ENCODE assay signal across 7 mouse cellular contexts in genomic region chr8:70893656-70894384, GRCm38 (mm10). TPM values are rescaled to one million over a fixed set of nuclear protein-coding genes. Genes with fewer than 3 reads are reported as not detected.
A peak's percentile ranks its signal among the peaks of the same experiment; 100 is the strongest.
DNase-seq lines count a peak whose midpoint lies in the region; TF ChIP-seq lines count a peak whose summit lies in the region.

No protein-coding gene starts in this region.

- 39% methylated on average over 12 of the region's 12 CpGs for WGBS in lung, adult 2 months

- peak; percentile 49; the same call in 1 of the 2 replicates for TF ChIP-seq POLR2A in bone marrow macrophage, adult 2 months (IDR thresholded peaks at IDR 0.05; ENCODE audit: borderline replicate concordance, low read depth, low read length)
- 0 out of 2 replicates have a peak, but pooled peaks have one; percentile 10 for TF ChIP-seq POLR2A in lung, adult 2 months (IDR thresholded peaks at IDR 0.05; ENCODE audit: borderline replicate concordance, extremely low read depth, low read depth, low read length)

- no peak overlapping the region for H3K27ac ChIP-seq in bone marrow macrophage, adult 2 months (ENCODE audit: insufficient read depth, low read depth, low read length)

- no peak overlapping the region for H3K4me3 ChIP-seq in bone marrow macrophage, adult 2 months (ENCODE audit: insufficient read depth, low read length)
- H3K4me3 ChIP-seq in lung, adult 2 months (replicated peaks; ENCODE audit: extremely low read depth, low read depth, low read length) = no peak overlapping the region

- peak; percentile 87 for TF ChIP-seq CTCF in bone marrow macrophage, adult 2 months (IDR thresholded peaks at IDR 0.05; ENCODE audit: low read depth, low read length)
- TF ChIP-seq CTCF in lung, adult 2 months (IDR thresholded peaks at IDR 0.05; ENCODE audit: insufficient read depth, low read length) = peak; percentile 68

- DNase-seq in urinary bladder, postnatal 14 days (ENCODE audit: low spot score) = peak; percentile 80
- DNase-seq in urinary bladder, adult 18-20 months (ENCODE audit: low spot score in 2 of 2) = no peak
- peak; percentile 88 for DNase-seq in forelimb bud, embryonic 11.5 days (ENCODE audit: low read depth, low spot score)
- peak; percentile 77 for DNase-seq in kidney, adult 9 months
- DNase-seq in lung, adult 2 months = no peak
- DNase-seq in retina, postnatal 7 days (ENCODE audit: low read depth, low spot score) = peak; percentile 53

- H3K4me1 ChIP-seq in bone marrow macrophage, adult 2 months (ENCODE audit: control insufficient read depth, insufficient read depth, low read length) = peaks cover 5% of the 10 kb centered on the region; the same call in 1 of the 2 replicates
- peaks cover 3% of the 10 kb centered on the region for H3K4me1 ChIP-seq in lung, adult 2 months (ENCODE audit: control insufficient read depth, insufficient read depth, low read length)

RNA-seq across cellular contexts. Expression of gene Slc5a5, which starts 1.3 kb away (rescaled TPM):
- not detected in 2 replicates for polyA plus RNA-seq in bone marrow macrophage, adult 2 months (2012; ENCODE audit: insufficient read depth, insufficient read length, missing spikeins)
- 0.71 and 1.3 TPM in 2 replicates for polyA plus RNA-seq in lung, adult 2 months (2012; rRNA removed)

RNA-seq across cellular contexts. Expression of gene Rpl18a, which starts 3.4 kb away (rescaled TPM):
- 1,719 and 1,824 TPM in 2 replicates for polyA plus RNA-seq in bone marrow macrophage, adult 2 months (2012; ENCODE audit: insufficient read depth, insufficient read length, missing spikeins)
- 3,384 and 4,193 TPM in 2 replicates for polyA plus RNA-seq in lung, adult 2 months (2012; rRNA removed)

RNA-seq across cellular contexts. Expression of gene Map1s, which starts 11.9 kb away (rescaled TPM):
- polyA plus RNA-seq in bone marrow macrophage, adult 2 months (2012; ENCODE audit: insufficient read depth, insufficient read length, missing spikeins) = 37.3 and 44.2 TPM in 2 replicates
- polyA plus RNA-seq in lung, adult 2 months (2012; rRNA removed) = 58.4 and 68.0 TPM in 2 replicates

RNA-seq across cellular contexts. Expression of gene Ccdc124, which starts 20.1 kb away (rescaled TPM):
- polyA plus RNA-seq in bone marrow macrophage, adult 2 months (2012; ENCODE audit: insufficient read depth, insufficient read length, missing spikeins) = 35.6 and 39.9 TPM in 2 replicates
- polyA plus RNA-seq in lung, adult 2 months (2012; rRNA removed) = 43.8 and 48.0 TPM in 2 replicates

RNA-seq across cellular contexts. Expression of gene Kcnn1, which starts 30.8 kb away (rescaled TPM):
- 0.99 and 1.8 TPM in 2 replicates for polyA plus RNA-seq in bone marrow macrophage, adult 2 months (2012; ENCODE audit: insufficient read depth, insufficient read length, missing spikeins)
- polyA plus RNA-seq in lung, adult 2 months (2012; rRNA removed) = 3.4 and 5.0 TPM in 2 replicates

Comparison
In these comparisons a context has a peak if more than half of its experiments do, and no peak if none do; other contexts are left out.
1. DNase-seq: peak in urinary bladder, postnatal 14 days (single experiment), forelimb bud, embryonic 11.5 days (single experiment), kidney, adult 9 months (single experiment) and retina, postnatal 7 days (single experiment); none in urinary bladder, adult 18-20 months (0 of 2) and lung, adult 2 months (single experiment).